Mouse (Mus musculus): ENCODE measurements around the gene Jag2.

The Jag2 gene

DNA sequence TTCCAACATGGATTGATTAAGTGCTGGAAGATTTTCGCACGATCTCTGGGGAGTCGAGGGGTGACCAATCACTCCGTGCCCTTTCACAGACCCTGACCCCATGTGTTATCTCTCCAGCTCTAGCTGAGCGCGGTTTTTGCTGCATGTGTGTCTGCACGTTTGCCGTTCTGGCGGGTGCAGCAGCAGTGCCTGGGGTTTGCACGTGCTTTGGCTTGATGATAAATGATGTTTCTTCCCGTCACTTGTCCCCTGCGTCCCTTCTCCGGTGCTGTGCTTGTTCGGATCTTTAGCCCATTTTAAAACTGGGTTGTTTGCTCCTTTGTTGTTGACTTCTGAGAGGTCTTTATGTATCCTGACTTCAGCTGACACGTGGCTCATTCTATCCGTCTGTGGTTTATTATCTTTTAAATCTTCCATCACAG lies 59.8 kb downstream of the Jag2 start:
- no peak for DNase-seq (ENCODE audit: extremely low spot score, low read depth, low spot score)

DNA sequence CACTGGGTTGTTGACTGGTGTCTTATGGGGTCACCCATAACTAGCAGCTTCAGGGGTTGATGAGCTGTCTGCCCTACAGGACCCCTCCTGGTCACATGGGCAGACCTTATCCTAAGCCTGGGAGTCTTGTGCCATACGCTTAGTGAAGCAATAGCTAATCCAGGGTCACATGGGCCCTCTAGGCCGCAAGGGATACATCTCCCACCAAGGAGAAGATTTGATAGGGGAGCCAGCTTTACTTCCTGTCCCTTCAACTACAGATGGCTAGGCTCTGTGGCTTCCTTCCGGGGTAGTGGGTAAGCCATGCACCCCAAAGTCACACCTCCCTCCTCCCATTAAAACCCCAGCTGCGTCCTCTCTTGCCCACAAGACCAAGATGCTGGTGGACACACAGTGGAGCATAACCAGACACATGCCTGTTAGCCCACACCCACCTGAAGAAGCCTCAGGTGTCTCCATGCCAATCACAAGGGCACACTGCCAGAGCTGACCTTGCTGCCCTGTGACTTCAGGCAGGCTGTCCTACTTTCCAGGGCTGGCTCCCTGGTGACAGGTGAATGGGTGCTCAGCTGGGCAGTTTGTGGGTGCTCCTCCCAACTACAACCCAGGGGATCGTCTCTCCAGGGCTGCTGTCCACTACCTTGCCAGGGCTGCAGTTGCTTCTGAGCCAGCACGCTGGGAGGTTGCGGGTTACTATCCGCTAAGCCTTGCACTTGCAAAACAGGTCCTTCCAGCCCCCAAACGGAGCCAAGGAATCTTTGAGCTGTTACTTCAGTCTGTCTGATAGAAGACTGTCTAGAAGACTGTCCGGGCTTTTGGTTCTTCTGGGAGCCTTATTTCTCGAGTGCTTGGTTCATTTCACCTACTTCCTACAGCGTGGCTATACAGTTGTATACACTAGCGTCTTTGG lies 61.1 kb downstream of the Jag2 start, which contains the start of gene Gpr132:
Gpr132 (minus strand) TSS at position 51 of the 910 bp plus-strand sequence.
- no peak for DNase-seq (ENCODE audit: extremely low spot score, low read depth, low spot score)

- DNase-seq (ENCODE audit: extremely low spot score, low read depth, low spot score): no peak
Observed at GRCm38 (mm10) chr12:112867106-112867674, 62.4 kb downstream of the Jag2 start.

DNA sequence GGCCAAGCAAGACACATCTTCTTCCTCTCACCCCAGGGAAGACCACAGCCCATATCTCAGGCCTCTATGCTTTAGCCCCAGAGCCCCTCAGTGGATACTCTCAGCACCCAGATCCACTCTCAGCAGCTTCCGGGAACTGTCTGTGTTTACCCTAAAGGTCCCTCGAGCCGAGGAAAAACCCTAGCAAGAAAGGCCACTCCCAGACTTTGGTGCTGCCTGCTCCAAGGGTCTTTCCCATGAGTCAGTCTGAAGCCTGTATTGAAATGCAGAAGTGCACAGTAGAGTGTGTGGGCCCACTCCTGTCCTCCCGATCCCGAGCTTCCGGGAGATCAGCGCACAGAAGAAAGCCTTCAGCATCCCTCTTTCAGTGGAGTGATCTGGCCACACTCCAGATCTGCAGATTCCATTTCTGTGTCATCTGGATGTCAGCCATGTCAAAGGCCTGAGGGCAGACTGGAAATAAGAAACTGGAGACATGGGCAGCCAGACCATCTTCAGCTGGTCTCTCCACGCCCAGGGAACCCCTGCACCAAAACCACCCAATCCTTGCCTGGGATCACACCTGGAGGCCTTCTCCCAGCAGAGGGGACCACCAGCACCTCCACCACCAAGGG lies 63.0 kb downstream of the Jag2 start:
- no peak for DNase-seq (ENCODE audit: extremely low spot score, low read depth, low spot score)

- DNase-seq (ENCODE audit: extremely low spot score, low read depth, low spot score): no peak
Observed at GRCm38 (mm10) chr12:112864804-112865203, 64.8 kb downstream of the Jag2 start.

- no peak for DNase-seq (ENCODE audit: extremely low spot score, low read depth, low spot score)
Observed at GRCm38 (mm10) chr12:112861911-112862321, 67.7 kb downstream of the Jag2 start.

DNA sequence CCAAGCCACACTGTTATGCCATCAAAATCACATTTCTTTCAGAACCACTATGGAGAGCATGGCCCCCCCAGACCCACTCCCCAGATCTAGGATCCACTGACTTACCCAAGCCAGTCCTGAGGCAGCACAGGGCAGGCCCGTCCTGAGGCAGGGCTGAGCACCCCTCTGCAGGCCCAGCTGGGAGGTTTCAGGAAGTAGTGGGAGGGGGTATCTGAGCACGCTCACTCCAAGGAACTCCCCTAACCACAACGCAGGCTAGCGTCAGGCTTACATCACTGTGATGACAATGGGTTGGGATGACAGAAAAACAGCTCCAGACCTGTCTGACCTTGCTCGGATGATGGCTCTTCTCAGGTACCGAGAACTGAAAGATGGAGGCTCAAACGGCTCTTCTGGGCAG lies 68.8 kb downstream of the Jag2 start:
- no peak for DNase-seq (ENCODE audit: extremely low spot score, low read depth, low spot score)

DNA sequence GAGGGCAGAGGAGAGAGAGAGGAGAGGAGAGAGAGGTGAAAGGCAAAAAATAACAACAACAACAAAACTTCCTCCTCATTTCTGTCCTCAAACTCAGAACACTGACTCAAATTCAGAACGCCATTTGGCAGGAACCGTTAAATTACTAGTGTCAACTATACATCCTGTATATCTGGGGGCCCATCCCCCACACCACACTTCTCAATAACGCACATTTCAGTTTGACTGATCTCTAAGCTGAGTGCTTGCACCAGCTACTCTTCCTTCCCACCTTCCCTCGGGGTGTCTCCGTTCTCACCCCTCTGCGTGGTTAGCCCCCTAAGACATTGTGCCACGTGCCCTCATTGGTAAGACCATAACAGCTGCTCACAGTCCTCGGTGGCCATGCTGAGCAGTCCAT lies 69.6 kb downstream of the Jag2 start:
- DNase-seq (ENCODE audit: extremely low spot score, low read depth, low spot score): no peak

GRCm38 (mm10) chr12:112858581-112859336 lies 70.8 kb downstream of the Jag2 start:
- DNase-seq (ENCODE audit: extremely low spot score, low read depth, low spot score): no peak
